Mouse (Mus musculus): ENCODE results near the gene Apoh. TPM values are rescaled to one million over a fixed set of nuclear protein-coding genes. Genes with fewer than 3 reads are reported as not detected.

The Apoh gene
- polyA plus RNA-seq, 1 experiment from 2014 or later = not detected

- WGBS = 77% methylated on average over 10 of the region's 10 CpGs
- Histone ChIP-seq H3K9ac (ENCODE audit: low read length) (no peak overlapping the region), H3K4me3 (ENCODE audit: low read depth, low read length) (no peak overlapping the region), H3K36me3 (ENCODE audit: control insufficient read depth, insufficient read depth, low read length) (no peaks in the 10 kb centered on the region), H3K4me1 (replicated peaks; ENCODE audit: control insufficient read depth, insufficient read depth, low read length) (no peaks in the 10 kb centered on the region), H3K9me3 (ENCODE audit: control insufficient read depth, low read length) (no peaks in the 10 kb centered on the region), H3K27me3 (ENCODE audit: control insufficient read depth, insufficient read depth, low read length) (no peaks in the 10 kb centered on the region), H3K4me2 (ENCODE audit: low read depth, low read length, severe bottlenecking) (no peak overlapping the region), H3K27ac (ENCODE audit: low read depth, low read length) (no peak overlapping the region)
- ATAC-seq (replicated peaks; ENCODE audit: low FRiP score) (no peak), DNase-seq (ENCODE audit: low spot score) (no peak)
These were observed 41.2 kb upstream of the Apoh start for GRCm38 (mm10) chr11:108301796-108302490.

- Histone ChIP-seq H3K9me3 (ENCODE audit: control insufficient read depth, low read length) (no peaks in the 10 kb centered on the region), H3K4me3 (ENCODE audit: low read depth, low read length) (no peak overlapping the region), H3K27me3 (ENCODE audit: control insufficient read depth, insufficient read depth, low read length) (no peaks in the 10 kb centered on the region), H3K36me3 (ENCODE audit: control insufficient read depth, insufficient read depth, low read length) (no peaks in the 10 kb centered on the region), H3K27ac (ENCODE audit: low read depth, low read length) (no peak overlapping the region), H3K4me2 (ENCODE audit: low read depth, low read length, severe bottlenecking) (no peak overlapping the region), H3K4me1 (replicated peaks; ENCODE audit: control insufficient read depth, insufficient read depth, low read length) (no peaks in the 10 kb centered on the region), H3K9ac (ENCODE audit: low read length) (no peak overlapping the region)
- ATAC-seq (replicated peaks; ENCODE audit: low FRiP score) (no peak), DNase-seq (ENCODE audit: low spot score) (no peak)
- WGBS = 91% methylated on average over 4 of the region's 4 CpGs
These were observed 39.4 kb upstream of the Apoh start for GRCm38 (mm10) chr11:108303787-108304186.

DNA sequence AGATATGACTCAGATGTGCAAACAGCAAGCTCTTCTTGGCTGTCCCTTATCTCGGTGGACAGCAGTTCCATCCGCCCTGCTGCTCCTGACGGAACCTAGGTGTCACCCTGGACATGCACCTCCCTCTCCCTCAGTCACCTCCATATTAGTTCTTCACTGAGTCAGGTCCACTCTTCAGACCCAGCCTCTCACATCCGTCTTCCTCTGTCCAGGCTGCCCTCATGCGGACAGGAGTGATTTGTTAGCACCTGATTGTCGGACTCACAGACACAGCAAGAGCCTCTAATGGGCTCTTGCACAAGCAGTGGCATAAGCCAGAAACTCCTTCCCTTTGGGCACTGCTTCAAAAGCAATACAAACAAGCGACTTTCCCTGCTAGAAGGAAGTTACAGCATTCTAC lies 35.9 kb upstream of the Apoh start:
- H3K4me1 ChIP-seq (replicated peaks; ENCODE audit: control insufficient read depth, insufficient read depth, low read length) = no peaks in the 10 kb centered on the region
- H3K4me2 ChIP-seq (ENCODE audit: low read depth, low read length, severe bottlenecking) = no peak overlapping the region
- H3K4me3 ChIP-seq (ENCODE audit: low read depth, low read length) = no peak overlapping the region
- H3K9ac ChIP-seq (ENCODE audit: low read length) = no peak overlapping the region
- no peak overlapping the region for H3K27ac ChIP-seq (ENCODE audit: low read depth, low read length)
- H3K9me3 ChIP-seq (ENCODE audit: control insufficient read depth, low read length) = no peaks in the 10 kb centered on the region
- ATAC-seq (replicated peaks; ENCODE audit: low FRiP score) (no peak), DNase-seq (ENCODE audit: low spot score) (no peak)
- no peaks in the 10 kb centered on the region for H3K36me3 ChIP-seq (ENCODE audit: control insufficient read depth, insufficient read depth, low read length)
- WGBS = 90% methylated on average over 7 of the region's 7 CpGs
- no peaks in the 10 kb centered on the region for H3K27me3 ChIP-seq (ENCODE audit: control insufficient read depth, insufficient read depth, low read length)

DNA sequence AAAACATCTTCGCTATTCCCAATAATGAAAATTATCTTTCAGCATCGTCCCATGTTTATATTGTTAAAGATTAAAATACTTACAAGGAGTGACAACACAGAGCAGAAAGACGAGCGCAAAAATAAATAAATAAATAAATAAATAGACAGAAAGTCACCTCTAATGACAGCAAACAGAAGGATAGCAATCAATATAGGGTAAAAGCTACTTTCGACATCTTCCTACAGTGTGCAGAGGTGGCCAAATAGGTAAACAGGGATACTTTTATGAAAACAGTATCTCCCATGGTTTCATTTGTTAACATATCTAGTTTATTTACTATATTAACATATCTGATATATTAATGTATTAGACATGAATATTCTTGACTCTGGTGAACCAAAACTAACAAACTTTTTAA lies 34.9 kb upstream of the Apoh start:
- Histone ChIP-seq H3K27me3 (ENCODE audit: control insufficient read depth, insufficient read depth, low read length) (no peaks in the 10 kb centered on the region), H3K4me1 (replicated peaks; ENCODE audit: control insufficient read depth, insufficient read depth, low read length) (no peaks in the 10 kb centered on the region), H3K9me3 (ENCODE audit: control insufficient read depth, low read length) (no peaks in the 10 kb centered on the region), H3K4me2 (ENCODE audit: low read depth, low read length, severe bottlenecking) (no peak overlapping the region), H3K27ac (ENCODE audit: low read depth, low read length) (no peak overlapping the region), H3K4me3 (ENCODE audit: low read depth, low read length) (no peak overlapping the region), H3K36me3 (ENCODE audit: control insufficient read depth, insufficient read depth, low read length) (no peaks in the 10 kb centered on the region), H3K9ac (ENCODE audit: low read length) (no peak overlapping the region)
- no peak for ATAC-seq (replicated peaks; ENCODE audit: low FRiP score)
- DNase-seq (ENCODE audit: low spot score) = no peak
- WGBS = 92% methylated on average over 5 of the region's 5 CpGs

- 91% methylated on average over 5 of the region's 5 CpGs for WGBS
- DNase-seq (ENCODE audit: low spot score) = no peak
- H3K4me2 ChIP-seq (ENCODE audit: low read depth, low read length, severe bottlenecking) = no peak overlapping the region
These were observed 33.4 kb upstream of the Apoh start for GRCm38 (mm10) chr11:108309791-108310190.

GRCm38 (mm10) chr11:108311912-108312311 lies 31.2 kb upstream of the Apoh start:
- DNase-seq (ENCODE audit: low spot score) = no peak
- H3K9ac ChIP-seq (ENCODE audit: low read length) = no peak overlapping the region
- no peak overlapping the region for H3K27ac ChIP-seq (ENCODE audit: low read depth, low read length)
- no peaks in the 10 kb centered on the region for H3K9me3 ChIP-seq (ENCODE audit: control insufficient read depth, low read length)
- no peak for ATAC-seq (replicated peaks; ENCODE audit: low FRiP score)
- 83% methylated on average over 2 of the region's 2 CpGs for WGBS
- no peaks in the 10 kb centered on the region for H3K4me1 ChIP-seq (replicated peaks; ENCODE audit: control insufficient read depth, insufficient read depth, low read length)
- no peak overlapping the region for H3K4me2 ChIP-seq (ENCODE audit: low read depth, low read length, severe bottlenecking)
- no peak overlapping the region for H3K4me3 ChIP-seq (ENCODE audit: low read depth, low read length)
- H3K27me3 ChIP-seq (ENCODE audit: control insufficient read depth, insufficient read depth, low read length) = no peaks in the 10 kb centered on the region
- no peaks in the 10 kb centered on the region for H3K36me3 ChIP-seq (ENCODE audit: control insufficient read depth, insufficient read depth, low read length)

More at GRCm38 (mm10) chr11:108309791-108310190, 33.4 kb upstream of the Apoh start:
- Histone ChIP-seq H3K27me3 (ENCODE audit: control insufficient read depth, insufficient read depth, low read length) (no peaks in the 10 kb centered on the region), H3K9ac (ENCODE audit: low read length) (no peak overlapping the region), H3K4me1 (replicated peaks; ENCODE audit: control insufficient read depth, insufficient read depth, low read length) (no peaks in the 10 kb centered on the region), H3K36me3 (ENCODE audit: control insufficient read depth, insufficient read depth, low read length) (no peaks in the 10 kb centered on the region), H3K4me3 (ENCODE audit: low read depth, low read length) (no peak overlapping the region), H3K9me3 (ENCODE audit: control insufficient read depth, low read length) (no peaks in the 10 kb centered on the region), H3K27ac (ENCODE audit: low read depth, low read length) (no peak overlapping the region)
- no peak for ATAC-seq (replicated peaks; ENCODE audit: low FRiP score)

DNA sequence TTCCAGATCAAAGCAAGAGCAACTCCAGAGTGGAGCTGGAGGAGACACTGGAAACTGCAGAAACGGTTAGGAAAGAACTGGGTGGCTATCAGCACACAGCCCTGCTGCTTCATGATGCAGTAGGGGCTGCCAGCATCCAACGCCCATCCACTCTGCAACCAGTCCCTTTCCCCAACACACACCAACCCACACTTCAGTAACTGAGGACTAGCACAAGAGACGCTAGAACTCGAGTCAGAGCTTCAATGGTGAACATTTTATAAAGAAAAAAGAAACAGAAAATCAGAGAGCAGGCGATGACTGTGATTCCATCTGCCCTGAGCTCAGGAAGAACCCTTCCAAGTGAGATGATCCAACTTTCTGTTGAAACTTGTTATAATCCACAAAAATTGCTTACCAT lies 30.6 kb upstream of the Apoh start:
- H3K4me3 ChIP-seq (ENCODE audit: low read depth, low read length) = no peak overlapping the region
- WGBS = 86% methylated on average over 5 of the region's 5 CpGs
- H3K9me3 ChIP-seq (ENCODE audit: control insufficient read depth, low read length) = no peaks in the 10 kb centered on the region

GRCm38 (mm10) chr11:108315736-108316135 lies 27.4 kb upstream of the Apoh start:
- Histone ChIP-seq H3K27ac (ENCODE audit: low read depth, low read length) (no peak overlapping the region), H3K36me3 (ENCODE audit: control insufficient read depth, insufficient read depth, low read length) (no peaks in the 10 kb centered on the region), H3K9ac (ENCODE audit: low read length) (no peak overlapping the region), H3K4me1 (replicated peaks; ENCODE audit: control insufficient read depth, insufficient read depth, low read length) (no peaks in the 10 kb centered on the region), H3K9me3 (ENCODE audit: control insufficient read depth, low read length) (no peaks in the 10 kb centered on the region), H3K27me3 (ENCODE audit: control insufficient read depth, insufficient read depth, low read length) (no peaks in the 10 kb centered on the region), H3K4me2 (ENCODE audit: low read depth, low read length, severe bottlenecking) (no peak overlapping the region), H3K4me3 (ENCODE audit: low read depth, low read length) (no peak overlapping the region)
- DNase-seq (ENCODE audit: low spot score) (no peak), ATAC-seq (replicated peaks; ENCODE audit: low FRiP score) (no peak)
- 88% methylated on average over 7 of the region's 7 CpGs for WGBS

More for the DNA sequence above, 30.6 kb upstream of the Apoh start:
- no peak for ATAC-seq (replicated peaks; ENCODE audit: low FRiP score)
- no peaks in the 10 kb centered on the region for H3K27me3 ChIP-seq (ENCODE audit: control insufficient read depth, insufficient read depth, low read length)
- H3K36me3 ChIP-seq (ENCODE audit: control insufficient read depth, insufficient read depth, low read length) = no peaks in the 10 kb centered on the region
- H3K27ac ChIP-seq (ENCODE audit: low read depth, low read length) = no peak overlapping the region
- H3K4me1 ChIP-seq (replicated peaks; ENCODE audit: control insufficient read depth, insufficient read depth, low read length) = no peaks in the 10 kb centered on the region
- no peak overlapping the region for H3K4me2 ChIP-seq (ENCODE audit: low read depth, low read length, severe bottlenecking)
- DNase-seq (ENCODE audit: low spot score) = no peak
- no peak overlapping the region for H3K9ac ChIP-seq (ENCODE audit: low read length)

GRCm38 (mm10) chr11:108317878-108318277 lies 25.3 kb upstream of the Apoh start:
- Histone ChIP-seq H3K27me3 (ENCODE audit: control insufficient read depth, insufficient read depth, low read length) (no peaks in the 10 kb centered on the region), H3K4me1 (replicated peaks; ENCODE audit: control insufficient read depth, insufficient read depth, low read length) (no peaks in the 10 kb centered on the region), H3K4me2 (ENCODE audit: low read depth, low read length, severe bottlenecking) (no peak overlapping the region), H3K9ac (ENCODE audit: low read length) (no peak overlapping the region), H3K9me3 (ENCODE audit: control insufficient read depth, low read length) (no peaks in the 10 kb centered on the region), H3K27ac (ENCODE audit: low read depth, low read length) (no peak overlapping the region), H3K4me3 (ENCODE audit: low read depth, low read length) (no peak overlapping the region), H3K36me3 (ENCODE audit: control insufficient read depth, insufficient read depth, low read length) (no peaks in the 10 kb centered on the region)
- WGBS = 76% methylated on average over 6 of the region's 6 CpGs
- ATAC-seq (replicated peaks; ENCODE audit: low FRiP score) = no peak
- no peak for DNase-seq (ENCODE audit: low spot score)
